Mouse (Mus musculus): ENCODE results near the gene Sbno1.
"Not testable (repeated sequence)": the region's sequence is repeated elsewhere in the genome, so short reads cannot be mapped to it uniquely, and the experiment has no call there.

Sbno1 gene

DNA sequence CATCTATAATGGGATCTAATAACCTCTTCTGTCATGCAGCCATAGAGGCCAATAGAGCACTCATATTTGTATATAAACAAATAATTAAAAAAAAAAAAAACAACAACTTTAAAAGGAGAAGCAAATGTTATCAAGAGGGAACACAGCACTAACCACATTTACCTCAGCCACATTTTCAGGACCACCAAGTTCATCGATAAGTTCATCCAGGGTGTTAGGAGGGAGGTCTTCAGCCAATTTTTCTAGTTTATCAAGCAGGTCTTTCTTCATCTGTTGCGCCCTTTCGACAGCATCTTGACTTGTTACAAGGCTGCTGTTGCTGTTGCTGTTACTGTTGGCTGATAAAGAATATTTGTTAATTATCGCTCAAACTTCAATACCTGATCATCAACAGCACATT lies 33.4 kb downstream of the Sbno1 start:
- in situ Hi-C loops (cut with MboI; ENCODE audit: low pct_unique_long_range_greater_than_20kb in 1 of 2, low sequenced_read_pairs in 2 of 2, unreplicated experiment in 1 of 2), result loop anchor here (25.0 kb wide), 1 partner anchor 605 kb away; no protein-coding TSS in a partner anchor

DNA sequence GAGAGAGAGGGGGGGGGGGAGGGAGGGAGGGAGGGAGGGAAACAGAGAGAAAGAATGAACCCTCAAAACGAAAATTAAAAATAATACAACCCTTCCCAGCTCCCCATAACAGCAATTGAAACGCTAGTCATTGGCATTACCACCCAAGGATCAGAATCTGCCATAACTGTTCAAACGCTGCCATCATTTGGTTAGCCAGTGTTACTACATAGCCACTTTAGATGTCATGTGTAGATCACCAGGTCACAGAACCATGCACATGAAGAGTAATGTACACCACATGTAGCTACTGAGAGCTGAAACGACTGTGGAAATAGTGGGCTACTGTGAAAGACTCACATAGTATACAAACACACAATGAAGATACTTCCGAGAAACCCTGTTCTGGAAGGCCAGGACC lies 37.9 kb downstream of the Sbno1 start:
- in situ Hi-C loops (cut with MboI; ENCODE audit: low pct_unique_long_range_greater_than_20kb in 1 of 2, low sequenced_read_pairs in 2 of 2, unreplicated experiment in 1 of 2), result loop anchor here (25.0 kb wide), 1 partner anchor 601 kb away; no protein-coding TSS in a partner anchor

- in situ Hi-C loops (cut with MboI; ENCODE audit: low pct_unique_long_range_greater_than_20kb in 1 of 2, low sequenced_read_pairs in 2 of 2, unreplicated experiment in 1 of 2), result loop anchor here (25.0 kb wide), 1 partner anchor 593 kb away; no protein-coding TSS in a partner anchor
These were observed 45.7 kb downstream of the Sbno1 start for GRCm38 (mm10) chr5:124380121-124380520.

DNA sequence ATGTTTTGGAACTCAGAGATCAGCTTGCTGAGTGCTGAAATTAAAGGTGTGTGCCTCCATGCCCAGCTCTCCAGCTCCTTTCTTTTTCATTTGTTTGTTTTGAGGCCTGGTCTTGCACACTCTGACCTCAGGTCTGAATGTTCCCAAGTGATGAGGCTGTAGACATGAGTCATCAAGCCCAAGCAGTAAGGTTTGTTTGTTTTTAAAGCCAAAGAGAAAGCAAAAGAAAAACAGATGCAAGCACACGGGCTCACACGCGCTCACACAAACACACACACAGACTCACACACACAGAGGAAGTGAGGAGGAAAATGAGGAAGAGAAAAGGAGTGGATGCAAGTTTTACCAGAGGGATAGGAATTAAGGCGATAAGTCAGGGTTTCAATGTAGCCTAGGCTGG lies 48.7 kb downstream of the Sbno1 start:
- in situ Hi-C loops (cut with MboI; ENCODE audit: low pct_unique_long_range_greater_than_20kb in 1 of 2, low sequenced_read_pairs in 2 of 2, unreplicated experiment in 1 of 2), result loop anchor here (25.0 kb wide), 1 partner anchor 590 kb away; no protein-coding TSS in a partner anchor

- in situ Hi-C loops (cut with MboI; ENCODE audit: low pct_unique_long_range_greater_than_20kb in 1 of 2, low sequenced_read_pairs in 2 of 2, unreplicated experiment in 1 of 2), result loop anchor here (25.0 kb wide), 1 partner anchor 589 kb away; no protein-coding TSS in a partner anchor
These were observed 49.4 kb downstream of the Sbno1 start for GRCm38 (mm10) chr5:124376401-124376800.

GRCm38 (mm10) chr5:124374298-124374697 lies 51.5 kb downstream of the Sbno1 start:
- in situ Hi-C loops (cut with MboI; ENCODE audit: low pct_unique_long_range_greater_than_20kb in 1 of 2, low sequenced_read_pairs in 2 of 2, unreplicated experiment in 1 of 2), result no loop called here

- in situ Hi-C loops (cut with MboI; ENCODE audit: low pct_unique_long_range_greater_than_20kb in 1 of 2, low sequenced_read_pairs in 2 of 2, unreplicated experiment in 1 of 2), result no loop called here
These were observed 59.1 kb downstream of the Sbno1 start for GRCm38 (mm10) chr5:124366721-124367120.

GRCm38 (mm10) chr5:124365754-124366153 lies 60.0 kb downstream of the Sbno1 start:
- in situ Hi-C loops (cut with MboI; ENCODE audit: low pct_unique_long_range_greater_than_20kb in 1 of 2, low sequenced_read_pairs in 2 of 2, unreplicated experiment in 1 of 2), result no loop called here

GRCm38 (mm10) chr5:124364173-124364918 lies 61.5 kb downstream of the Sbno1 start:
- in situ Hi-C loops (cut with MboI; ENCODE audit: low pct_unique_long_range_greater_than_20kb in 1 of 2, low sequenced_read_pairs in 2 of 2, unreplicated experiment in 1 of 2), result no loop called here

- in situ Hi-C loops (cut with MboI; ENCODE audit: low pct_unique_long_range_greater_than_20kb in 1 of 2, low sequenced_read_pairs in 2 of 2, unreplicated experiment in 1 of 2), result not testable (repeated sequence)
These were observed 62.8 kb downstream of the Sbno1 start, which contains the start of gene Cdk2ap1 for GRCm38 (mm10) chr5:124362982-124363381. Gene Cdk2ap1 (minus strand): TSS chr5:124363082.

DNA sequence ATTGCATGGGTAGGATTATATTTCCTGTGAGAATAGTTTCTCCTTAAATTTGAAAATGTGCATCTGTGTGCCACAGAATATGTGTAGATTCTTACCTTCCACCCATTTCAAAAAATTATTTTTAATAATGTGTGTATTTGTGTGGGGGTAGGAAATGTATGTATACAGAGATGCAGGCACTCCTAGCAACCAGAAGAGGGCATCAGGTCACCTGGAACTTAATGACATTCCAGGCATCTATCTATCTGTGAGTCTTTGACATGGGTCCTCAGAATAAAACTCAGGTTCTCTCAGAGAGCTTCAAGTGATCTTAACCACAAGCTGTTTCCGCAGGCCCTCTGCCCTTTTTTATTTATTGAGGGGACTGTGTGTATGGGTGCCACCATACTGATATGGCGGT lies 66.2 kb downstream of the Sbno1 start:
- in situ Hi-C loops (cut with MboI; ENCODE audit: low pct_unique_long_range_greater_than_20kb in 1 of 2, low sequenced_read_pairs in 2 of 2, unreplicated experiment in 1 of 2), result no loop called here

GRCm38 (mm10) chr5:124356695-124357094 lies 69.1 kb downstream of the Sbno1 start:
- in situ Hi-C loops (cut with MboI; ENCODE audit: low pct_unique_long_range_greater_than_20kb in 1 of 2, low sequenced_read_pairs in 2 of 2, unreplicated experiment in 1 of 2), result no loop called here

- in situ Hi-C loops (cut with MboI; ENCODE audit: low pct_unique_long_range_greater_than_20kb in 1 of 2, low sequenced_read_pairs in 2 of 2, unreplicated experiment in 1 of 2), result no loop called here
These were observed 70.3 kb downstream of the Sbno1 start for GRCm38 (mm10) chr5:124355425-124355959.

GRCm38 (mm10) chr5:124354574-124355424 lies 71.0 kb downstream of the Sbno1 start:
- in situ Hi-C loops (cut with MboI; ENCODE audit: low pct_unique_long_range_greater_than_20kb in 1 of 2, low sequenced_read_pairs in 2 of 2, unreplicated experiment in 1 of 2), result no loop called here

- in situ Hi-C loops (cut with MboI; ENCODE audit: low pct_unique_long_range_greater_than_20kb in 1 of 2, low sequenced_read_pairs in 2 of 2, unreplicated experiment in 1 of 2), result no loop called here
These were observed 71.9 kb downstream of the Sbno1 start for GRCm38 (mm10) chr5:124353726-124354547.

DNA sequence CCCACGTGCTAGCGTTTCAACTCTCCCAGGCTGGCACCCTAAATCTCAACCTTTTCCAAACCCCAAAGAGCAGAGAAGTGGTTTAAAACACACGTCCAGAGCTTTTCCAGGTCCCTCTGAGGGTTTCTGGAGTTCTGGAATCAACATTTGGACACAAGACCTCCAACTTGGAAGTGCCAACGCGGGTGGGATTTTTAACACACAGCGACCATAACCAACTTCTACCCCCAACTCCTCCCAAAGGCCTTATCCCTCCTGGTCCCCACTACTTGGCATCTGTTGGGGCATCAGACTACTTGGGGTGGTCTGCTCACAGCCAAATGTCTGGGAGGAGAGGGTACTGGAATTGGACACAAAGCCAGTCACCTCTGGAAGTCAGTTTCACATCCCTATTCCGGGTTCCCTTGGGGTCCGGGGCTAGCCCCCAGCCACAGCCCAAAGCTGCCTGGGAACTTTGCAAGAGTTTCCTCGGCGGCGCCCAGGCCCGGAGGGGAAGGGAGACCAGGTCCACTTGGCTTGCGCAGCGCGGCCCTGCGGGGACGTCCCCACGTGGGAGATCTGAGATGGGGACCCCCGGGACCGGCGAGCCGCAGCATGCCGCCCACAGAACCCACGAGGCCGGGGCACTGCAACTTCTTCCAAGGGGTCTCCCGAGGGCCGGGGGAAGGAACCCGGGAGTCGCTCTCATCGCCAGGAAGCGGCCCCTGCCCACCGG lies 72.6 kb downstream of the Sbno1 start:
- in situ Hi-C loops (cut with MboI; ENCODE audit: low pct_unique_long_range_greater_than_20kb in 1 of 2, low sequenced_read_pairs in 2 of 2, unreplicated experiment in 1 of 2), result no loop called here

DNA sequence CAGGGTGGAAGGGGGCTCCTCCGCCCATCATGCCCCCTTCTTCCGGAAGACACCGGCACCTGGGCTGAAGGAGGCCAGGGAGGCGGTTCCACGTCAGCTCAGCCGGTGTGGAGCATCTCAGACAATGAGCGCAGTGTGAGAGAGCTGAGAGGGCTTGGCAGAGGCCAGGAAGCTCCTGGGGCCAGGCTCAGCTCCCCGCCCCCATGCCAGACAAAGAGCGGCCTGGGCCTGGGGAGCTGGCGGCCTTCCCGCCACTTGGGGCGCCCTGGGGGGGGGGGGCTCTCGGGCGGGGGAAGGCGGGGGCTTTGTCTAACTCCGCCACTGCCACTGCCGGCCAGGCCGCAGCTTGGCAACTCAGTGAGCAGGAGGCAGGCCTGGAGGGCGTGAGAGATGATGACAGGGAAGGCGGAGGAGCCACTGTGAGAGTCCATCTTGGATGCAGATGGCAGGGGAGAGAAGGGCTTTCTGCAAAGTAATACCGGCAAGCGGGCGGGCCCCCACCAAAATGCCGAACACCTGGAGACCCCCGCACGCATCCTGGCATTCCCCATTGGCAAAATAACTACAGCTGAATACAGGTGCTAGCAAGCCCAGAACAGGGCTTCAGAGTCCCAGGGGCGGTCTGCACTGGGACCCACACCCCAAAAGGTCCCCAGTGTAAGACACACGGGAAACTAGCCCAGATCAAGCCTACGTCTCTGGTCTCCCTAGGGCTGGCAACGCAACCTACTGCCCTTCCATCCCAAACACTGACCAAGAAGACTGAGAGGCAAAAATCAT lies 73.5 kb downstream of the Sbno1 start:
- in situ Hi-C loops (cut with MboI; ENCODE audit: low pct_unique_long_range_greater_than_20kb in 1 of 2, low sequenced_read_pairs in 2 of 2, unreplicated experiment in 1 of 2), result no loop called here

Measured in mouse embryonic stem cell (cell line).